In genomic region chr10:117712871-117713270, GRCm38 (mm10) we compare ENCODE assay signal across 15 mouse cellular contexts.
"Had no signal": no experiment of that assay in that cellular context is flagged by ENCODE, and none has a peak within 500 bp of the region (broad histone marks: within the 10 kb centered on the region; RNA-seq: fewer than 3 reads in every experiment).

No protein-coding gene starts in this region.

- H3K4me3 ChIP-seq: liver, embryonic 15.5 days; lung, embryonic 15.5 days; midbrain, embryonic 13.5 days; midbrain, embryonic 15.5 days; neural tube, embryonic 12.5 days; stomach, embryonic 15.5 days had no signal

- H3K27ac ChIP-seq: liver, embryonic 15.5 days; lung, embryonic 15.5 days; midbrain, embryonic 13.5 days; midbrain, embryonic 15.5 days; neural tube, embryonic 12.5 days; stomach, embryonic 15.5 days; stomach, postnatal 0 days had no signal

- DNase-seq: liver, postnatal 0 days; lung, adult 2 months; lung, postnatal 14 days; lung, postnatal 36 days; right cerebral cortex, postnatal 14 days; thymus, adult 2 months; thymus, postnatal 25 days; thymus, postnatal 4 days had no signal

- H3K36me3 ChIP-seq: midbrain, embryonic 13.5 days; midbrain, embryonic 15.5 days; stomach, embryonic 15.5 days had no signal

- H3K9me3 ChIP-seq: liver, embryonic 15.5 days; lung, embryonic 15.5 days; midbrain, embryonic 13.5 days; midbrain, embryonic 15.5 days; neural tube, embryonic 12.5 days; stomach, embryonic 15.5 days had no signal

- H3K9ac ChIP-seq: liver, embryonic 15.5 days; liver, postnatal 0 days; lung, embryonic 15.5 days; midbrain, embryonic 13.5 days; midbrain, embryonic 15.5 days; neural tube, embryonic 12.5 days; stomach, embryonic 15.5 days had no signal

- H3K27me3 ChIP-seq: liver, embryonic 15.5 days; lung, embryonic 15.5 days; midbrain, embryonic 13.5 days; midbrain, embryonic 15.5 days; neural tube, embryonic 12.5 days; stomach, embryonic 15.5 days had no signal
